Mouse (Mus musculus) neural tube, embryonic 14.5 days (tissue): Measurements from ENCODE around the gene Wfdc6b. TPM values are rescaled to one million over a fixed set of nuclear protein-coding genes. Genes with fewer than 3 reads are reported as not detected.
A peak's percentile ranks its signal among the peaks of the same experiment; 100 is the strongest.
"Not testable (repeated sequence)": the region's sequence is repeated elsewhere in the genome, so short reads cannot be mapped to it uniquely, and the experiment has no call there.

ENCODE experiments used
- ATAC-seq: fragments of 200-750 bp; cut with Nextera tagmentation; 2 replicates; pipeline ENCODE4 v1.8.0; 2017; ENCODE audit warnings: low read depth, mild to moderate bottlenecking, moderate TSS enrichment, moderate library complexity
- H3K27ac ChIP-seq: fragments of 300-500 bp; sonication (generic); 2 replicates; pipeline ENCODE4 v1.5.1; 2014; ENCODE audit warnings: low read depth, mild to moderate bottlenecking, control low read depth, low read length, moderate library complexity, mixed read lengths
- H3K27me3 ChIP-seq: fragments of 300-500 bp; sonication (generic); 2 replicates; pipeline ENCODE4 v1.6.1; 2014; ENCODE audit warnings: low read length; ENCODE audit not compliant: control insufficient read depth, insufficient read depth
- H3K36me3 ChIP-seq: fragments of 300-500 bp; sonication (generic); 2 replicates; pipeline ENCODE4 v1.6.1; 2014; ENCODE audit warnings: low read length, mixed read lengths; ENCODE audit not compliant: control insufficient read depth, insufficient read depth
- H3K4me1 ChIP-seq: fragments of 300-500 bp; sonication (generic); 2 replicates; pipeline ENCODE4 v1.6.1; 2014; ENCODE audit warnings: low read length; ENCODE audit not compliant: control insufficient read depth, insufficient read depth
- H3K4me2 ChIP-seq: fragments of 300-500 bp; sonication (generic); 2 replicates; pipeline ENCODE4 v1.6.1; 2014; ENCODE audit warnings: mild to moderate bottlenecking, low read depth, low read length, control low read depth
- H3K4me3 ChIP-seq: fragments of 300-500 bp; sonication (generic); 2 replicates; pipeline ENCODE4 v1.5.1; 2014; ENCODE audit warnings: low read depth, low read length, control low read depth, mixed read lengths
- H3K9ac ChIP-seq: fragments of 300-500 bp; sonication (generic); replicated peaks from 2 replicates; pipeline ENCODE4 v1.6.1; 2014; ENCODE audit warnings: low read depth, mild to moderate bottlenecking, control low read depth, low read length, mixed read lengths
- H3K9me3 ChIP-seq: fragments of 300-500 bp; sonication (generic); 2 replicates; pipeline ENCODE4 v1.6.1; 2016; ENCODE audit warnings: low read length; ENCODE audit not compliant: control insufficient read depth
- WGBS: fragments of 180-500 bp; shearing (Covaris S2); extraction: QIAGEN DNeasy Blood & Tissue Kit; methylation state at CpG from one replicate; pipeline ENCODE4 v1.1.7; 2014; 5-methylcytosine and 5-hydroxymethylcytosine counted together
- polyA plus RNA-seq: library from polyadenylated mRNA; unstranded; fragments of >200 nt; fragmentation: Nextera tagmentation; extraction: Ambion mirVana; gene quantifications from 2 replicates; pipeline ENCODE4 v1.2.1, GENCODE M21; 2014

Wfdc6b gene
- not detected in 2 replicates for polyA plus RNA-seq

DNA sequence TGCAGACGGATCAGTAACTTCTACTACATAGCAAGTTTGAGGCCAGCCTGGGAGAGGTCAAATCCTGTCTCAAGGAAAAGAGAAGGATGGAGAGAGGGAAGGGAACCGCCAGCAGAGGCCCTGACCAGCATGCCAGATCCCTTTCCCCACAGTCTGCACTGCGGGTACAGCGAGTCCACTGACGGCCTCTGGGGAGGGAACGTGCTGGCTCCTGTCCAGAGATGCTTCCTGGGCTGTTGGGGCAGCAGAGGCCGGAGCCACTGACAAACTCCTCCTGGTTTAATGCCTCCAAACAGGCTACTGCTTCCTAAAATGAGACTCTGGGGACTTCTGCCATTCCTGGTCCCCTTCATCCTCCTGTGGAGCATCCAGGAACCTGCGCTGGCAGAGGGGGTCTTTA lies at the start of gene Wfdc6b, which contains the start of gene Wfdc8:
TSS of gene Wfdc6b (plus strand) at position 52 of the 400 bp plus-strand sequence.
TSS of gene Wfdc8 (minus strand) at position 156 of the 400 bp plus-strand sequence.
- ATAC-seq, H3K9ac ChIP-seq, H3K36me3 ChIP-seq, H3K4me3 ChIP-seq, H3K27me3 ChIP-seq, H3K4me2 ChIP-seq, H3K27ac ChIP-seq, H3K9me3 ChIP-seq, H3K4me1 ChIP-seq: not testable (repeated sequence)
- WGBS, result 57% methylated on average over 8 of the region's 8 CpGs

DNA sequence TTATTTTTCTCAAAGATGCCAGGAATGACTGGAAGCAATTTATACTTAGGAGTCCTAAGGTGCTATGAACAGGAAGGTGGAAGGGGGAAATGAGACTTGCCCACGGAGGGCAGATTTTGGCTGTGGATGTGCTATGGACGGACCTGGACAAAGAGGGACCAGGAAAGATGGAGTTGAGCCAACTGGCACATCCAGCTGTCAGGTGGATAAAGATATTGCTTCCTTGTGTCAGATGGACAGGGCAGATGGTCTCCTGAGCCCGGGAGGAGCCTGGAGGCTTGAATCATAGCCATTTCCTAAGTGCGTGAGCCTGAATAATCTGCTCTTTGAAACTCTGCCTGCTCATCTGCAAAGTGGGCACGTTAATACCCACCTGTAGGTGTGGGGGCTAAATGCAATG lies 49.0 kb upstream of the Wfdc6b start:
- Histone ChIP-seq H3K4me1 (0 out of 2 replicates have a peak, but pooled peaks cover 6% of the 10 kb centered on the region), H3K9ac (no peak overlapping the region), H3K4me2 (no peak overlapping the region), H3K36me3 (no peaks in the 10 kb centered on the region), H3K27ac (no peak overlapping the region), H3K27me3 (peaks cover 9% of the 10 kb centered on the region; the same call in 1 of the 2 replicates), H3K9me3 (no peaks in the 10 kb centered on the region), H3K4me3 (no peak overlapping the region)
- 67% methylated on average over 5 of the region's 5 CpGs for WGBS
- no peak for ATAC-seq

DNA sequence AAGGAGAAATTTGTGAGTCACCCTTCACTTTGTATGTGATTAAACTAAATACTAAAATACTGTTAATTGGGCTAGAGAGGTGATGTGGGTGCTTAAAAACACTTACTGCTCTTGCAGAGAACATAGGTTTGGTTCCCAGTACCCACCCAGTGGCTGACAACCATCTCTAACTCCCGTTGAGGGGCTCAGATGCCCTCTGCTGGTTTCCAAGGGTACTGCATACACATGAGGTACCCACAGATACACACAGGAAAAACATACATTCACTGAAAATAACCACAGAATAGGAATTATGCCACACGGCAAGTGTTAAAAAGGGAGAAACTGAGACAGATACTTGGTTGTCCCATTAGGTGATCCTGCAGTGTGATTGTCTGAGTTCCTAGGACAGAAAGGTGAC lies 46.3 kb upstream of the Wfdc6b start:
- Histone ChIP-seq H3K4me3 (no peak overlapping the region), H3K4me1 (0 out of 2 replicates have a peak, but pooled peaks cover 6% of the 10 kb centered on the region), H3K4me2 (no peak overlapping the region), H3K27ac (no peak overlapping the region), H3K27me3 (peaks cover 9% of the 10 kb centered on the region; the same call in 1 of the 2 replicates), H3K9me3 (no peaks in the 10 kb centered on the region), H3K36me3 (no peaks in the 10 kb centered on the region), H3K9ac (no peak overlapping the region)
- ATAC-seq, result no peak
- 87% methylated on average over 2 of the region's 2 CpGs for WGBS

DNA sequence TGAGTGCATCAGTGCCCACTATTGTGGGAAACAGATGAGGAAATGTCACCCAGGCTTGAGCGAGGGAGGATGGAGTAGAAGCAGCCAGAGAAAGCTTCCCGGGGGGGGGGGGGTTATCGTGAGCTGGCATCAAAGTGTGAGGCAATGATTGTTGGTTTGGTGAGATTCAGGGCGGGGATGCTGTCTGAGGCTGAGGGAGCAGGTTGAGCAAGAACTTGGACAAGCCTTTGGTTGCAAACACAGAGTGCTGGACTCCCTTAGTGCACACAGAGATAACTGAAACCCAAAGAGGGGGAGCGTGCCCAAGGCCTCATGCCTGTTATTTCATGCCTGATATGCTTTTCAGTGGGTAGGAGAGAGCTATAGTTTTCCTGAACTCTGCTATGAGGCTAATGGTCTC lies 45.9 kb upstream of the Wfdc6b start:
- no peak overlapping the region for H3K4me2 ChIP-seq
- H3K9ac ChIP-seq, result no peak overlapping the region
- no peak for ATAC-seq
- peaks cover 6% of the 10 kb centered on the region; the same call in 1 of the 2 replicates for H3K27me3 ChIP-seq
- H3K4me3 ChIP-seq, result no peak overlapping the region
- no peaks in the 10 kb centered on the region for H3K9me3 ChIP-seq
- H3K27ac ChIP-seq, result no peak overlapping the region
- no peaks in the 10 kb centered on the region for H3K36me3 ChIP-seq
- 0 out of 2 replicates have a peak, but pooled peaks cover 6% of the 10 kb centered on the region for H3K4me1 ChIP-seq
- WGBS, result 88% methylated on average over 5 of the region's 5 CpGs

DNA sequence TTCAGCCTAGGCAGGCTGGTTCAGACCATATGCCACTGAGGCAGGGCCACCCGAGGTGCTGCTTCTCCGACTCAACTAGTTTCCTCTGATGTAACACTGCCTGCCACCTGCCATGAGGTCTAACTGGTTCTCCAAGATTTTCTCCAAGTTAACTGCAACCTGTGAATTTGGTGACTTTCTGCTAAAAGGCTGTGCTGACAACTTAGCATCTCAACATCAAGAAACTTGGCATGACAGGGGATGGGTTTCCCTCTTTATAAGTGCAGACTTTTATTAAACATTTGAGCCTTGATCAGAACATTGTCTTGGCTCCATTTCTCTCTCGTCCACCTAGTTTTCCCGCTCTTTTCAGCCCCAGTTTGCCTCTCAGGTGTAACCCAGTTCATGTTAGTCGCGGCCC lies 40.0 kb upstream of the Wfdc6b start, which contains the start of gene Spint3:
TSS of gene Spint3 (minus strand) at position 101 of the 400 bp plus-strand sequence.
- not testable (repeated sequence) for H3K9me3 ChIP-seq, ATAC-seq, H3K4me1 ChIP-seq, H3K27ac ChIP-seq, H3K4me3 ChIP-seq, H3K4me2 ChIP-seq, H3K36me3 ChIP-seq, H3K27me3 ChIP-seq, H3K9ac ChIP-seq
- WGBS, result 87% methylated on average over 6 of the region's 6 CpGs

DNA sequence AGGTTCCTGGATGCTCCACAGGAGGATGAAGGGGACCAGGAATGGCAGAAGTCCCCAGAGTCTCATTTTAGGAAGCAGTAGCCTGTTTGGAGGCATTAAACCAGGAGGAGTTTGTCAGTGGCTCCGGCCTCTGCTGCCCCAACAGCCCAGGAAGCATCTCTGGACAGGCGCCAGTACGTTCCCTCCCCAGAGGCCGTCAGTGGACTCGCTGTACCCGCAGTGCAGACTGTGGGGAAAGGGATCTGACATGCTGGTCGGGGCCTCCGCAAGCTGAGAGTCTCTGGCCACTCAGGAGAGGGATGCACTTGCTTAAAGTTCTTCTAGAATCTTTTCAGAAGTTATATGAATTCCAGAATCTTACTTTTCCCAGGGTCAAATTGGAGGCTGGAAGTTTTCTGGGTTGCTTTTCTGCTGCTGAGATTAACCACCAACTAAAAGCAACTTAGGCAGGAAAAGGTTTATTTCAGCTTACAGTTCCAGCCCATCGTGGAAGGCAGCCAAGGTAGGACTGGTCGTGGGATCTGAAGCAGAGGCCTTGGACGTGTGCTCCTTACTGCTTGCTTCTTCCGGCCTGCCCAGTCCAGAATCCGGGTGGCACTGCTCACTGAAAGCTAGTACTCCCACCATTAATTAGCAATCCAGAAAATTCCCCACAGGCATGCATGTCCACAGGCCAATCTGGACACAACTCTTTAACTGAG lies 28.1 kb upstream of the Wfdc6b start, which contains the start of gene Wfdc6a:
TSS of gene Wfdc6a (minus strand) at position 423 of the 701 bp plus-strand sequence.
- H3K27me3 ChIP-seq, H3K9me3 ChIP-seq, H3K4me1 ChIP-seq, H3K27ac ChIP-seq, H3K4me3 ChIP-seq, ATAC-seq, H3K36me3 ChIP-seq, H3K4me2 ChIP-seq, H3K9ac ChIP-seq: not testable (repeated sequence)
- 68% methylated on average over 13 of the region's 13 CpGs for WGBS

DNA sequence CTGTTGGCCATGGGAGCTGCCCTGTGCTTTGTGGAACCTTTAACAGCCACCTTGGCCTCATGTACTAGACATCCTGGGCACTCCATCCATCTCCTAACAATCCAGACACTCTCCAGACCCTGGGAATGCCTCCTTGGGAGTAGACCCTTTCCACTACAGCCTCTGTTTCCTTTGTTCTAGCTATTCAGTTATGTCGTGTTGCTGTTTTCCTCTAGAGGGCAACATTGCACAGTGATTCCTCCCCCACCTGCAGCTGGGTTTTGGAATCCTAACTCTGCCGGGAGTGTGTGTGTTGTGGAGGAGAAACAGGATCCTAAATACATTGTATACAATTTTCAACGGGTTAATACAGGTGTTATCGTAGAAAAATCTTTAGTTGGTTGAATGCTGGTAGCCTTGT lies 21.3 kb upstream of the Wfdc6b start:
- H3K27me3 ChIP-seq, result no peaks in the 10 kb centered on the region
- no peak overlapping the region for H3K9ac ChIP-seq
- no peaks in the 10 kb centered on the region for H3K9me3 ChIP-seq
- ATAC-seq, result peak; percentile 44; the same call in 1 of the 2 replicates
- no peaks in the 10 kb centered on the region for H3K4me1 ChIP-seq
- no peak overlapping the region for H3K4me2 ChIP-seq
- 13% methylated on average over 4 of the region's 4 CpGs for WGBS
- H3K4me3 ChIP-seq, result no peak overlapping the region
- no peaks in the 10 kb centered on the region for H3K36me3 ChIP-seq
- no peak overlapping the region for H3K27ac ChIP-seq

DNA sequence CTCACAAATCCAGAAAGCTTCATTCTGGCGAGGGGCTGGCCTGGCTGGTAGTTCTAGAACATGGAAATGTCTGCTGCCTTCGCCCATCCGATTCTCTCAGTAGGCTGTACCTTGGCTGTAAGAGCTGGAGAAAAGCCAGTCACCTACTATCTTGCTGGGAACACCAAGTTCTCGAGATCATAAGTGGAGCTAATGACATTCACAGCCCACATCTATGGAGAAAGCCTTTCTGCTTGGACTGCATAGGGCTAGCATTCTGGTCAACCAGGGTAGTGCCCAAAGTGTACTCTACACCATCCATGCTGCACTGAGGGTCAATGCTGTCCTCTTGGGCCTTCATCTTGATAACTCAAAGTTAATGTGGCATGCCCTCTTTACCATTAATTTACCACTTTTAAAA lies 19.8 kb upstream of the Wfdc6b start, which contains the start of gene Eppin:
TSS of gene Eppin (minus strand) at position 101 of the 400 bp plus-strand sequence.
- Histone ChIP-seq H3K36me3 (no peaks in the 10 kb centered on the region), H3K4me2 (no peak within 1 kb of the TSS), H3K27ac (no peak within 1 kb of the TSS), H3K9ac (no peak within 1 kb of the TSS), H3K4me3 (no peak within 1 kb of the TSS), H3K9me3 (no peaks in the 10 kb centered on the region), H3K4me1 (no peaks in the 10 kb centered on the region), H3K27me3 (no peaks in the 10 kb centered on the region)
- WGBS, result 82% methylated on average over 4 of the region's 4 CpGs
- no peak for ATAC-seq

DNA sequence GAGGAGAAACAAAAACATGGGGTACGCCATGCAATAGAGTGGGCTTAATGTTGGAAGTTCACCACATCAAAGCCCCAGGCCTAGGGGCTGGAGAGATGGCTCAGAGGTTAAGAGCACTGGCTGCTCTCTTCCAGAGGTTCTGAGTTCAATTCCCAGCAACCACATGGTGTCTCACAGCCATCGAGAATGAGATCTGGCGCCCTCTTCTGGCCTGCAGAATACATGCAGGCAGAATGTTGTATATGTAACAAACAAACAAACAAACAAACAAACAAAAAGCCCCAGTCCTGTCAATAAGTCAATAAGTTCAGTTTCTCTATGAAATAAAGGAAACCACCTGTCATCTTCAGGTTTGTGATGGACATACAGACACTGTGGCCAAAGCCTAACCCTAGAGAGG lies 13.1 kb upstream of the Wfdc6b start:
- H3K27me3 ChIP-seq, result no peaks in the 10 kb centered on the region
- no peak overlapping the region for H3K4me2 ChIP-seq
- no peak for ATAC-seq
- no peaks in the 10 kb centered on the region for H3K36me3 ChIP-seq
- H3K4me1 ChIP-seq, result no peaks in the 10 kb centered on the region
- H3K4me3 ChIP-seq, result no peak overlapping the region
- H3K27ac ChIP-seq, result no peak overlapping the region
- no peak overlapping the region for H3K9ac ChIP-seq
- WGBS, result 70% methylated on average over 3 of the region's 3 CpGs
- no peaks in the 10 kb centered on the region for H3K9me3 ChIP-seq
